Comparison of ENCODE assay signal across 20 mouse cellular contexts in the genomic region with DNA sequence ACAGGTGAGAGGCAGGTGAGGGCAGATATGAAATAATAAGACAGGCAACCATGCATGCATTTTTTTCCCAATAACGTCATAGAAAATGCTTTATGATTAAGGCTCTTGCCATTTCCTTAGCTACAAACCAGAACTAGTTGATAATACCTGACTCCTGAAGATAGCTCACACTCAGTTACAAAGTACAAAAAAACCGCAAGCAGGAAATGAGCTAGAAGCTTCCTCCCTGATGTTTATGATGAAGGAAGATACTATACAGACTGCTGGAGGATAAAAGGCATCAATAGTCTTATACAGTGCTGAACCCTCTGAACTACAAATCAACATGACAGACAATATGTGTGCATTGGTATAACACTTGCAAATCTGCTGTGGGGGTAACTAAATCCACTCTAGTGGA.
"Had no signal": no experiment of that assay in that cellular context is flagged by ENCODE, and none has a peak within 500 bp of the region (broad histone marks: within the 10 kb centered on the region; RNA-seq: fewer than 3 reads in every experiment).

No protein-coding gene starts in this region.

- H3K36me3 ChIP-seq: kidney, embryonic 15.5 days; limb, embryonic 12.5 days; limb, embryonic 15.5 days; liver, embryonic 12.5 days; liver, embryonic 15.5 days; lung, embryonic 15.5 days; neural tube, embryonic 13.5 days had no signal

- H3K9me3 ChIP-seq: kidney, embryonic 15.5 days; limb, embryonic 12.5 days; limb, embryonic 15.5 days; liver, embryonic 12.5 days; liver, embryonic 15.5 days; lung, embryonic 15.5 days; neural tube, embryonic 13.5 days had no signal

- ATAC-seq: intestine, postnatal 0 days; liver, embryonic 12.5 days had no signal

- H3K27me3 ChIP-seq: kidney, embryonic 15.5 days; limb, embryonic 12.5 days; limb, embryonic 15.5 days; liver, embryonic 12.5 days; liver, embryonic 15.5 days; lung, embryonic 15.5 days; neural tube, embryonic 13.5 days had no signal

- DNase-seq: kidney, adult 8-10 months; kidney, postnatal 14 days; kidney, postnatal 4 days; left cerebral cortex, postnatal 4 days; lung, adult 18-20 months; lung, postnatal 10 days; lung, postnatal 36 days; midbrain, embryonic 14.5 days; retina, postnatal 1 day; thymus, adult 18-20 months; thymus, postnatal 14 days had no signal

- H3K4me2 ChIP-seq: kidney, embryonic 15.5 days; limb, embryonic 12.5 days; limb, embryonic 15.5 days; liver, embryonic 12.5 days; liver, embryonic 15.5 days; lung, embryonic 15.5 days; midbrain, embryonic 11.5 days; neural tube, embryonic 13.5 days had no signal

- H3K4me1 ChIP-seq: kidney, embryonic 15.5 days; limb, embryonic 12.5 days; limb, embryonic 15.5 days; liver, embryonic 12.5 days; liver, embryonic 15.5 days; lung, embryonic 15.5 days; neural tube, embryonic 13.5 days had no signal

- H3K27ac ChIP-seq: kidney, embryonic 15.5 days; limb, embryonic 12.5 days; limb, embryonic 15.5 days; liver, embryonic 12.5 days; liver, embryonic 15.5 days; lung, embryonic 15.5 days; neural tube, embryonic 13.5 days had no signal

- H3K9ac ChIP-seq: kidney, embryonic 15.5 days; limb, embryonic 12.5 days; limb, embryonic 15.5 days; liver, embryonic 12.5 days; liver, embryonic 15.5 days; lung, embryonic 15.5 days; neural tube, embryonic 13.5 days had no signal

- H3K4me3 ChIP-seq: kidney, embryonic 15.5 days; limb, embryonic 12.5 days; limb, embryonic 15.5 days; liver, embryonic 12.5 days; liver, embryonic 15.5 days; lung, embryonic 15.5 days; neural tube, embryonic 13.5 days had no signal
